Mouse (Mus musculus): ENCODE data around the gene Sox13.

The Sox13 gene

GRCm38 (mm10) chr1:133432566-133432965, 8.4 kb upstream of the Sox13 start:
- DNase-seq (ENCODE audit: extremely low spot score, low read depth, low spot score) = no peak

GRCm38 (mm10) chr1:133431133-133431532, 7.0 kb upstream of the Sox13 start:
- no peak for DNase-seq (ENCODE audit: extremely low spot score, low read depth, low spot score)

- no peak for DNase-seq (ENCODE audit: extremely low spot score, low read depth, low spot score)
These were observed 467 bp upstream of the Sox13 start for GRCm38 (mm10) chr1:133424547-133425140.

- DNase-seq (ENCODE audit: extremely low spot score, low read depth, low spot score) = no peak
These were observed 1.0 kb downstream of the Sox13 start for GRCm38 (mm10) chr1:133423166-133423542.

- no peak for DNase-seq (ENCODE audit: extremely low spot score, low read depth, low spot score)
These were observed 1.5 kb downstream of the Sox13 start for GRCm38 (mm10) chr1:133422615-133423161.

GRCm38 (mm10) chr1:133421975-133422570, 2.1 kb downstream of the Sox13 start:
- DNase-seq (ENCODE audit: extremely low spot score, low read depth, low spot score) = no peak

GRCm38 (mm10) chr1:133421061-133421460, 3.1 kb downstream of the Sox13 start:
- no peak for DNase-seq (ENCODE audit: extremely low spot score, low read depth, low spot score)

- DNase-seq (ENCODE audit: extremely low spot score, low read depth, low spot score) = no peak
These were observed 3.7 kb downstream of the Sox13 start for GRCm38 (mm10) chr1:133420491-133420890.

GRCm38 (mm10) chr1:133419178-133419834, 4.9 kb downstream of the Sox13 start:
- DNase-seq (ENCODE audit: extremely low spot score, low read depth, low spot score) = no peak

GRCm38 (mm10) chr1:133418164-133418800, 5.9 kb downstream of the Sox13 start:
- no peak for DNase-seq (ENCODE audit: extremely low spot score, low read depth, low spot score)

- DNase-seq (ENCODE audit: extremely low spot score, low read depth, low spot score) = no peak
These were observed 6.6 kb downstream of the Sox13 start for GRCm38 (mm10) chr1:133417539-133417938.

GRCm38 (mm10) chr1:133417113-133417512, 7.1 kb downstream of the Sox13 start:
- no peak for DNase-seq (ENCODE audit: extremely low spot score, low read depth, low spot score)

GRCm38 (mm10) chr1:133416472-133416871, 7.7 kb downstream of the Sox13 start:
- no peak for DNase-seq (ENCODE audit: extremely low spot score, low read depth, low spot score)

- no peak for DNase-seq (ENCODE audit: extremely low spot score, low read depth, low spot score)
These were observed 8.7 kb downstream of the Sox13 start for GRCm38 (mm10) chr1:133415505-133415904.

- no peak for DNase-seq (ENCODE audit: extremely low spot score, low read depth, low spot score)
These were observed 9.1 kb downstream of the Sox13 start for GRCm38 (mm10) chr1:133415086-133415485.

- no peak for DNase-seq (ENCODE audit: extremely low spot score, low read depth, low spot score)
These were observed 11.2 kb downstream of the Sox13 start for GRCm38 (mm10) chr1:133412941-133413340.

- no peak for DNase-seq (ENCODE audit: extremely low spot score, low read depth, low spot score)
These were observed 12.6 kb downstream of the Sox13 start for GRCm38 (mm10) chr1:133411506-133412147.

- DNase-seq (ENCODE audit: extremely low spot score, low read depth, low spot score) = no peak
These were observed 14.4 kb downstream of the Sox13 start for GRCm38 (mm10) chr1:133409786-133410185.

GRCm38 (mm10) chr1:133408880-133409516, 15.2 kb downstream of the Sox13 start:
- no peak for DNase-seq (ENCODE audit: extremely low spot score, low read depth, low spot score)

- DNase-seq (ENCODE audit: extremely low spot score, low read depth, low spot score) = no peak
These were observed 15.9 kb downstream of the Sox13 start for GRCm38 (mm10) chr1:133408321-133408720.

GRCm38 (mm10) chr1:133407436-133407835, 16.7 kb downstream of the Sox13 start:
- no peak for DNase-seq (ENCODE audit: extremely low spot score, low read depth, low spot score)
